Mouse (Mus musculus) frontal cortex, postnatal 10 days (tissue): ENCODE measurements around the gene Slx4ip.
"Not testable (repeated sequence)": the region's sequence is repeated elsewhere in the genome, so short reads cannot be mapped to it uniquely, and the experiment has no call there.

Experiments
- DNase-seq, 2 experiments: peaks; one replicate each; pipeline ENCODE4 v3.0.0; 2022; ENCODE audit warnings: low spot score in 2 of 2, mixed read lengths in 1 of 2

Gene Slx4ip

GRCm38 (mm10) chr2:136891068-136891950 is at the start of gene Slx4ip, which contains the start of the genes AL731706.1 and Mkks:
Slx4ip (plus strand) TSS chr2:136891218.
AL731706.1 (minus strand) TSS chr2:136891389.
Mkks (minus strand) TSS chr2:136891389.
- peak; percentile 99 for DNase-seq

- DNase-seq, result no peak
These were observed 40.7 kb upstream of the Slx4ip start for GRCm38 (mm10) chr2:136850366-136850765.

- DNase-seq, result no peak
These were observed 36.3 kb upstream of the Slx4ip start for GRCm38 (mm10) chr2:136854543-136855388.

DNA sequence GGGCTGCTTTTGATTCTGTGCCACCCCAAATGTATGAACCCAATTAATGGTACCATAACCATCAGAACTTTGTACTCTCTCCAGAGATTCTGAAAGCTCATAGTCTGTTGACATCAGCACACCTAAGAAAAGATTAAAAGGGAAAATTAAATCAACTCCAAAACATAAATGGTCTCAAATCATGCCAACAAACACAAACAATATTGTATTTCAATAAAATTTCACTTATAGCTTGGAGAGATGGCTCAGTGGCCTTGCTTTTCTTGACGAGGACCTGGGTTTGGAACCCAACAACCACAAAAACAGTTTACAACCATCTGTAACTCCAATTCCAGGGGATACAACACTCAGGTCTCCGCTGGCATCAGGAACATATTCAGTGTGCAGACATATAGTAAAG is 5.4 kb upstream of the Slx4ip start, which contains the start of gene AL731706.2:
AL731706.2 (minus strand) TSS at position 101 of the 400 bp plus-strand sequence.
- no peak for DNase-seq

- DNase-seq, result peak in 1 of 2 experiments; percentile 25
These were observed 4.2 kb upstream of the Slx4ip start for GRCm38 (mm10) chr2:136886846-136887245.

DNA sequence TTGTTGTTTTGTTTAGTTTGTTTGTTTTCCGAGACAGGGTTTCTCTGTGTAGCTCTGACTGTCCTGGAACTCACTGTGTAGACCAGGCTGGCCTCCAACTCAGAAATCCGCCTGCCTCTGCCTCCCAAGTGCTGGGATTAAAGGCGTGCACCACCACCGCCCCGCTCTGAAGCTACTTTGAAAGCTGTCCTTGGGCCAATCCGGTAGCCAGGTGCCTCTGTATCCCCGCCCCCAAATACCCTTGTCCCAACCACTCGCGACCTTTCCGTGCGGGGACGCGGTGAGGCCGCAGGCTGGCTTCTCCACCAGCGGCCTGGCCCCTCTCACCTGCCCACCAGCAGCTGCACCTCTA is 326 bp upstream of the Slx4ip start:
- DNase-seq, result not testable (repeated sequence)

DNA sequence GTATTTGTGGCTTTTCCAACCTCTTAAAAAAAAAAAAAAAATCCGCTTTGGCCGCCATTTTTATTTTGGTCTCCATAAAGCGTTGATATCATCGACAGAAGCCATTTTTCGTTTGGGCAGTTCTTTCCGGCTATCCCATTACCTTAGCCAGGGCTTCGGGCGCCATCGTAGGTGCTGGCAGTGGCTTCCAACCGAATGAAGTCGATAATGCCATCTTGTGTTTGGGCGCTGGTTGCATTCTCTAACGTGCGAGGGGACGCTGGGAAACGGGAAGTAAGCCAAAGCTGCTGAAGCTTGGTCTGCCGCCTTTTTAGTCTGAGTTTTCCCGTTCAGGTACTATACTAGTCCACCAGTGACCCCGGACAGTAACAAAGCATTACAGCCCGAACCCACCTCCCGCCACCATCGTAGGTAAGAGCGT is 943 bp downstream of the Slx4ip start:
- peak; percentile 94 to 96 for DNase-seq

DNA sequence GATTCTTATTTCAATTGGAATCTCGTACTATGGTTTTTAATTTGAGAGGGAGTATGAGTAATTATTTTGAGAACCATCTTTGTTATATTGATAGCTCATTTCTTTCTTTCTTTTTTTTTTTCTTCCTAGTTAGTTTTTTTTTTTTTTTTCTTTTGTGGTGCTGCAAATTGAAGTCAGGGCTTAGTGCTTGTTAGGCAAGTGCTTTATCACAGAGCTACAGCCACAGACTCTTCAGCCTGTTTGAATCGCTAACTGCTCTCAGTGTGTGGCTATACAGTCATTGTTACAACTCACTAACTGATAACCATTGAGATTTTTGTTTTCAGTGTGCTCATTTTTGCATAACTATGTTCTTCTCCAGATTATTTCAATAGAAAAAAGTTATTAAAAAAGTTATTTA is 3.5 kb downstream of the Slx4ip start:
- DNase-seq, result no peak

GRCm38 (mm10) chr2:136896131-136896530 is 5.1 kb downstream of the Slx4ip start:
- DNase-seq, result no peak

- no peak for DNase-seq
These were observed 17.6 kb downstream of the Slx4ip start for GRCm38 (mm10) chr2:136908596-136908995.

- no peak for DNase-seq
These were observed 18.3 kb downstream of the Slx4ip start for GRCm38 (mm10) chr2:136909298-136909697.

- DNase-seq, result no peak
These were observed 21.0 kb downstream of the Slx4ip start for GRCm38 (mm10) chr2:136911958-136912411.

DNA sequence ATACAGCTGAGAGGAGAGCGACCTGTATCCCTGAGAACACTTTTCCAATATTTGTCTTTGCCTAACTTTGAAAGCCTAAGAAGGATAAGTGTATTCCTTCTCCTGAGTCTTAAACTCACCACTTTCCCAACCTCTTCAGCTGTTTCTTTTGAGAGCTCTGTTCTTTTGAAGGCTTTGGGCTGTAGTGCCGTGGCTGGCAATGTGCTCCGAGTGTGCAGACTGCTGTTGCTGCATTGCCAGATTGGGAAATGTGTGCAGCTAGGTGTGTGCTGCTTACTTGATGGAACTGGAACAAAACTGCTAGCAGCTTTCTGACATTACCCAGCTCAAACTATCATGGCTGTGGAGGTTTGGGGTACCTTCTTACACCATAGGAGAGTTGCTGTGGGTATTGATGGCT is 22.0 kb downstream of the Slx4ip start:
- no peak for DNase-seq

GRCm38 (mm10) chr2:136914334-136914902 is 23.4 kb downstream of the Slx4ip start:
- no peak for DNase-seq

DNA sequence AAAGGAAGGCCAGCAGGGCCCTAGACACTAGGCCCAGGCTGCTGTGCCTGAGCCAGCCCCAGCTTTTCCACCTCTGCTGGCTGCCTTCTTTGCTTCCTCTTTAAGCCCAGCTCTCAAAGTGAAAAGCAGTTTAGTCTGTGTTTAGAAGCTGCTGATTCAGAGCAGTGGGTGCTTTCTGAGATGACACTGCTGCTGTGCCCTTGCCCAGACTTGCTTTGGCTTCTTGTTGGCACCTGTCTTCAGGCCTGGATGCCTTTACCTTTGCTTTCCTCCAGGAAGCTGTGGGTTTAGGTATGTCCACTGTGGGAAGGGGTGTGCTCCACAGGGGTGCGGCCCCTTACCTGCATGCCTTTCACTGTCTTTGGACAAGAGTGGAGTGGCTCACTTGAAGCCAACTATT is 28.4 kb downstream of the Slx4ip start:
- DNase-seq, result no peak

DNA sequence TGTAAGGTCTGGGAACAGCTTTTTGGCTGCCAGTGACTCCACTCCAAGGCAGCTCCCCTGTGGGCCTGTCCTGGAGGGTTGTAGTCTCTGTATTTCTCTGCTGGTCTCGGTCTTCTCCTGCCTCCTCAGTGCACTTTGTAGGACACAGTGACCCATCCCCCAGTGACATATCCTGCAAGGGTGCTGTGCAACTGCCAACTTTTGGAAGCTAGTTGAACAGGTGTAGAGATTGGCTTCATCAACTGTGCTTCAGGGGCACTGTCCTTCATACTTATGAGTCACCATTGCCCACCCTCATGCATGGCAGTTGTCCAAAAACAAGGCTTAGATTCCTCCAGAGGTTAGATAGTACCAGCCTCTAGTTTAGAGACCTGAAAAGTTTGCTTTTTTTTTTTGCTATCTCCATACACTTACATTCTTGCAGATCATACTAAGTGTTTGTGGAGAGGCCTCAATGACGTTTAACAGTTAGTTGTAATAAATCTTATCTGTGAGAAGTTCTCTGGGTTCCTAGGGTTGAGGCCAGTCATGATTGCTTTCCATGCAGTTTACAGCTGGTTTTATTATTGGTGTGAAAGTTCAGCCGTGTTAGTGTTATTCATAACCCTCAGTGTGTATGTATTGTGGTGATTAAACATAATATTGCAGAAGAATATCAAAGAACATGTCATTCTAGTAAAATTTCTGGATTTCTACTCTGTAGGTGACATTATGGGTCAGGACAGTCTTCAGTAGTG is 29.4 kb downstream of the Slx4ip start:
- DNase-seq, result no peak

- peak; percentile 12 to 14 for DNase-seq
These were observed 30.0 kb downstream of the Slx4ip start for GRCm38 (mm10) chr2:136921003-136921408.

GRCm38 (mm10) chr2:136936391-136937288 is 45.6 kb downstream of the Slx4ip start:
- DNase-seq, result no peak

DNA sequence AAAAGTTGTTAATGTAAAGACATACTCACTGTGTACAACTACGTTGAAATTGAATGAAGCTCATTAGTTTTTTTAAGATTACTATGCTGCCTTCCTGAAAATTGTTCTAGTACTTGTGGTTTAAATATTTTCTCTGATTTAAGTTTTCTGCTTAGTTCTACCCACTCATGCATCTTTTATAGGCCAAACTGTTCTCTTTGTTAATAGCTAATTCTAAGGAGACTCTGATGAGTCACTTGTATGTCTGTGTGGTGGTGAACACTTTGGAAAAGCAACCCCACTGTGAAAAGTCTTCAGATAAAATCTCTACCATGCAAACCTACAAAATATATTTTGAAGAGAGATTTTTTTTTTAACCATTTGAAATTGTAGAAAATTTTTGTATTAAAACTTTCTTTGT is 47.2 kb downstream of the Slx4ip start:
- DNase-seq, result no peak

GRCm38 (mm10) chr2:136946297-136946696 is 55.3 kb downstream of the Slx4ip start:
- DNase-seq, result no peak
